Mouse (Mus musculus): ENCODE measurements around the gene Rasgrp1.

The Rasgrp1 gene

GRCm38 (mm10) chr2:117335552-117336188 lies 7.1 kb downstream of the Rasgrp1 start:
- DNase-seq (ENCODE audit: low read depth, low spot score), result no peak

- no peak for DNase-seq (ENCODE audit: low read depth, low spot score)
These were observed 11.2 kb downstream of the Rasgrp1 start for GRCm38 (mm10) chr2:117331634-117332033.

GRCm38 (mm10) chr2:117328521-117329285 lies 14.1 kb downstream of the Rasgrp1 start:
- DNase-seq (ENCODE audit: low read depth, low spot score), result no peak

GRCm38 (mm10) chr2:117322399-117322798 lies 20.4 kb downstream of the Rasgrp1 start:
- DNase-seq (ENCODE audit: low read depth, low spot score), result no peak

GRCm38 (mm10) chr2:117321231-117321630 lies 21.6 kb downstream of the Rasgrp1 start:
- no peak for DNase-seq (ENCODE audit: low read depth, low spot score)

GRCm38 (mm10) chr2:117318991-117319390 lies 23.8 kb downstream of the Rasgrp1 start:
- no peak for DNase-seq (ENCODE audit: low read depth, low spot score)

- no peak for DNase-seq (ENCODE audit: low read depth, low spot score)
These were observed 29.1 kb downstream of the Rasgrp1 start for GRCm38 (mm10) chr2:117313586-117314235.

GRCm38 (mm10) chr2:117312441-117312895 lies 30.3 kb downstream of the Rasgrp1 start:
- DNase-seq (ENCODE audit: low read depth, low spot score), result no peak

GRCm38 (mm10) chr2:117312030-117312429 lies 30.8 kb downstream of the Rasgrp1 start:
- DNase-seq (ENCODE audit: low read depth, low spot score), result no peak

GRCm38 (mm10) chr2:117311349-117311748 lies 31.5 kb downstream of the Rasgrp1 start:
- DNase-seq (ENCODE audit: low read depth, low spot score), result no peak

GRCm38 (mm10) chr2:117309046-117309445 lies 33.8 kb downstream of the Rasgrp1 start:
- no peak for DNase-seq (ENCODE audit: low read depth, low spot score)

GRCm38 (mm10) chr2:117307959-117308358 lies 34.8 kb downstream of the Rasgrp1 start:
- no peak for DNase-seq (ENCODE audit: low read depth, low spot score)

GRCm38 (mm10) chr2:117304941-117305340 lies 37.9 kb downstream of the Rasgrp1 start:
- no peak for DNase-seq (ENCODE audit: low read depth, low spot score)

- DNase-seq (ENCODE audit: low read depth, low spot score), result no peak
These were observed 39.1 kb downstream of the Rasgrp1 start for GRCm38 (mm10) chr2:117303391-117304350.

- no peak for DNase-seq (ENCODE audit: low read depth, low spot score)
These were observed 43.0 kb downstream of the Rasgrp1 start for GRCm38 (mm10) chr2:117299596-117300448.

GRCm38 (mm10) chr2:117288291-117288690 lies 54.5 kb downstream of the Rasgrp1 start:
- no peak for DNase-seq (ENCODE audit: low read depth, low spot score)

GRCm38 (mm10) chr2:117263786-117264408 lies 78.9 kb downstream of the Rasgrp1 start:
- DNase-seq (ENCODE audit: low read depth, low spot score), result no peak

- DNase-seq (ENCODE audit: low read depth, low spot score), result no peak
These were observed 80.6 kb downstream of the Rasgrp1 start for GRCm38 (mm10) chr2:117262184-117262583.

GRCm38 (mm10) chr2:117257617-117258016 lies 85.2 kb downstream of the Rasgrp1 start:
- DNase-seq (ENCODE audit: low read depth, low spot score), result no peak

GRCm38 (mm10) chr2:117255415-117255814 lies 87.4 kb downstream of the Rasgrp1 start:
- DNase-seq (ENCODE audit: low read depth, low spot score), result no peak

Measured in WW6 (cell line).